Mouse (Mus musculus) limb, embryonic 15.5 days (tissue): ENCODE results near the gene Mrgprh. TPM values are rescaled to one million over a fixed set of nuclear protein-coding genes. Genes with fewer than 3 reads are reported as not detected.
"Not testable (repeated sequence)": the region's sequence is repeated elsewhere in the genome, so short reads cannot be mapped to it uniquely, and the experiment has no call there.

ENCODE experiments used
- ATAC-seq: fragments of 200-750 bp; cut with Nextera tagmentation; 2 replicates; pipeline ENCODE4 v1.8.0; 2017; ENCODE audit warnings: low read depth, moderate TSS enrichment; ENCODE audit not compliant: insufficient number of reproducible peaks, low FRiP score, low TSS enrichment
- H3K27ac ChIP-seq: fragments of 300-500 bp; sonication (generic); 2 replicates; pipeline ENCODE4 v1.5.1; 2015; ENCODE audit warnings: moderate library complexity, mild to moderate bottlenecking, inconsistent platforms
- H3K27me3 ChIP-seq: fragments of 300-500 bp; sonication (generic); 2 replicates; pipeline ENCODE4 v1.6.1; 2015; ENCODE audit warnings: inconsistent platforms
- H3K36me3 ChIP-seq: fragments of 300-500 bp; sonication (generic); 2 replicates; pipeline ENCODE4 v1.6.1; 2015; ENCODE audit warnings: inconsistent platforms
- H3K4me1 ChIP-seq: fragments of 300-500 bp; sonication (generic); 2 replicates; pipeline ENCODE4 v1.6.1; 2015; ENCODE audit warnings: inconsistent platforms
- H3K4me2 ChIP-seq: fragments of 300-500 bp; sonication (generic); 2 replicates; pipeline ENCODE4 v1.6.1; 2015; ENCODE audit warnings: mild to moderate bottlenecking, inconsistent platforms
- H3K4me3 ChIP-seq: fragments of 300-500 bp; sonication (generic); 2 replicates; pipeline ENCODE4 v1.5.1; 2015; ENCODE audit warnings: mild to moderate bottlenecking, inconsistent platforms
- H3K9ac ChIP-seq: fragments of 300-500 bp; sonication (generic); 2 replicates; pipeline ENCODE4 v1.6.1; 2015; ENCODE audit warnings: inconsistent platforms
- H3K9me3 ChIP-seq: fragments of 300-500 bp; sonication (generic); 2 replicates; pipeline ENCODE4 v1.6.1; 2016; ENCODE audit warnings: inconsistent platforms
- WGBS: fragments of 180-500 bp; shearing (Covaris S2); methylation state at CpG from one replicate; pipeline ENCODE4 v1.1.7; 2015; 5-methylcytosine and 5-hydroxymethylcytosine counted together
- polyA plus RNA-seq: library from polyadenylated mRNA; unstranded; fragments of >200 nt; fragmentation: Nextera tagmentation; extraction: Ambion mirVana; gene quantifications from 2 replicates; pipeline ENCODE4 v1.2.1, GENCODE M21; 2015

The Mrgprh gene
- polyA plus RNA-seq, 1 experiment from 2014 or later = 0.17 TPM

GRCm38 (mm10) chr17:12868640-12869039 is 7.2 kb upstream of the Mrgprh start:
- ATAC-seq = no peak
- 7% methylated on average over 4 of the region's 4 CpGs for WGBS
- H3K27me3 ChIP-seq = no peaks in the 10 kb centered on the region; the same call in 1 of the 2 replicates
- no peak overlapping the region for H3K4me2 ChIP-seq
- H3K27ac ChIP-seq = no peak overlapping the region
- H3K9ac ChIP-seq = no peak overlapping the region
- no peaks in the 10 kb centered on the region for H3K9me3 ChIP-seq
- no peaks in the 10 kb centered on the region for H3K36me3 ChIP-seq
- H3K4me1 ChIP-seq = peaks cover 29% of the 10 kb centered on the region
- no peak overlapping the region for H3K4me3 ChIP-seq

- no peaks in the 10 kb centered on the region; the same call in 1 of the 2 replicates for H3K27me3 ChIP-seq
- 26% methylated on average over 16 of the region's 16 CpGs for WGBS
- no peak overlapping the region; the same call in 1 of the 2 replicates for H3K9ac ChIP-seq
- no peak overlapping the region for H3K27ac ChIP-seq
- H3K4me3 ChIP-seq = no peak overlapping the region
- 0 out of 2 replicates have a peak, but pooled peaks have one; percentile 32 for ATAC-seq
- no peaks in the 10 kb centered on the region for H3K36me3 ChIP-seq
- H3K4me1 ChIP-seq = peaks cover 29% of the 10 kb centered on the region
- peak overlapping the region; percentile 34 for H3K4me2 ChIP-seq
- H3K9me3 ChIP-seq = no peaks in the 10 kb centered on the region
Measured at GRCm38 (mm10) chr17:12872275-12873028, 3.4 kb upstream of the Mrgprh start.

DNA sequence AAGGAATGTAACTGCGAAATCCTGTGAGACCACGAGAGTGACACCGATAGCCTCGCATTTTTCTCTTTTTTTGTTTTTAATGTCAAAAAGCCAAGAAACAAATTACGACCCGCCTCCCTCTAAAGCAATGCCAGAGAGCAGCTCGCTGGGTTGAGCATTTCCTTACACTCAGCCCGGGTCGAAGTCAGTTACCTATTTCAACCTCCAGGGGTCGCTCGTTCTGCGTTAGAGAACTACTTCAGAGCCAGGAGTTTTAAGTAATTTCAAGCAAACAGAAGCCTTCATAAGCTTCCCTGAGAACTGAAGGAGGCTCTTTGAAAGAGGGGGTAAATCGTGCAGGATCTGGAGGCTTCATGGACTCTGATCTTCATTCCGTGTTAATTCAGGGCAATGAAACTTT is 4.3 kb downstream of the Mrgprh start:
- H3K4me1 ChIP-seq = peaks cover 3% of the 10 kb centered on the region; the same call in 1 of the 2 replicates
- H3K36me3 ChIP-seq = no peaks in the 10 kb centered on the region
- no peak for ATAC-seq
- H3K4me2 ChIP-seq = peak overlapping the region; percentile 46
- H3K9me3 ChIP-seq = no peaks in the 10 kb centered on the region
- 0 out of 2 replicates have a peak overlapping the region, but pooled peaks have one; percentile 24 for H3K27ac ChIP-seq
- H3K4me3 ChIP-seq = peak overlapping the region; percentile 18; the same call in 1 of the 2 replicates
- 2% methylated on average over 14 of the region's 14 CpGs for WGBS
- H3K9ac ChIP-seq = no peak overlapping the region
- H3K27me3 ChIP-seq = no peaks in the 10 kb centered on the region

GRCm38 (mm10) chr17:12881216-12881615 is 5.4 kb downstream of the Mrgprh start:
- no peak overlapping the region for H3K4me3 ChIP-seq
- H3K4me1 ChIP-seq = peaks cover 3% of the 10 kb centered on the region; the same call in 1 of the 2 replicates
- no peak overlapping the region for H3K4me2 ChIP-seq
- no peaks in the 10 kb centered on the region for H3K36me3 ChIP-seq
- H3K27me3 ChIP-seq = no peaks in the 10 kb centered on the region
- H3K27ac ChIP-seq = no peak overlapping the region
- WGBS = 89% methylated on average over 1 of the region's 1 CpGs
- H3K9me3 ChIP-seq = no peaks in the 10 kb centered on the region
- no peak for ATAC-seq
- H3K9ac ChIP-seq = no peak overlapping the region

DNA sequence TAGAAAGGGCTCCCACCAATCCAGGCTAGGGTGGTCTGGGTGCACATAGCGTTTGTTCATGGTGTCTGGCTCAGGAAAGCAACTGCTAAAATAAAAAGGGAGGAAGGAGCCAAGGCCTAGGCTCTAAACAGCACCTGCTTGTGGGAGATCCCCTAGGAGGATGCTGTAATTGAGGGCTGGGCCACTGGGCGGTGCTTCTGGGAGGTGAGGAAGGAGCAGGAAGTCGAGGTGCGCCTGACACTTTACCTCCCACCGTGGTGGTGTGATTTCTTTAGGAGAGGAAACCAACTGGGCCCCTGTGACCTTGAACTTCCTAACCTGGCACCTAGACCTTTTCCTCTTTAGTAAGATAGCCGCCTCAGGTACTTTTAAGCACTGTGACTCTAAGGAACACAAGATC is 10.8 kb downstream of the Mrgprh start:
- Histone ChIP-seq H3K27me3 (no peaks in the 10 kb centered on the region), H3K4me1 (peaks cover 12% of the 10 kb centered on the region), H3K9ac (no peak overlapping the region), H3K9me3 (no peaks in the 10 kb centered on the region), H3K27ac (0 out of 2 replicates have a peak overlapping the region, but pooled peaks have one; percentile 22), H3K36me3 (no peaks in the 10 kb centered on the region), H3K4me2 (no peak overlapping the region), H3K4me3 (no peak overlapping the region)
- WGBS = 25% methylated on average over 6 of the region's 6 CpGs
- no peak for ATAC-seq

DNA sequence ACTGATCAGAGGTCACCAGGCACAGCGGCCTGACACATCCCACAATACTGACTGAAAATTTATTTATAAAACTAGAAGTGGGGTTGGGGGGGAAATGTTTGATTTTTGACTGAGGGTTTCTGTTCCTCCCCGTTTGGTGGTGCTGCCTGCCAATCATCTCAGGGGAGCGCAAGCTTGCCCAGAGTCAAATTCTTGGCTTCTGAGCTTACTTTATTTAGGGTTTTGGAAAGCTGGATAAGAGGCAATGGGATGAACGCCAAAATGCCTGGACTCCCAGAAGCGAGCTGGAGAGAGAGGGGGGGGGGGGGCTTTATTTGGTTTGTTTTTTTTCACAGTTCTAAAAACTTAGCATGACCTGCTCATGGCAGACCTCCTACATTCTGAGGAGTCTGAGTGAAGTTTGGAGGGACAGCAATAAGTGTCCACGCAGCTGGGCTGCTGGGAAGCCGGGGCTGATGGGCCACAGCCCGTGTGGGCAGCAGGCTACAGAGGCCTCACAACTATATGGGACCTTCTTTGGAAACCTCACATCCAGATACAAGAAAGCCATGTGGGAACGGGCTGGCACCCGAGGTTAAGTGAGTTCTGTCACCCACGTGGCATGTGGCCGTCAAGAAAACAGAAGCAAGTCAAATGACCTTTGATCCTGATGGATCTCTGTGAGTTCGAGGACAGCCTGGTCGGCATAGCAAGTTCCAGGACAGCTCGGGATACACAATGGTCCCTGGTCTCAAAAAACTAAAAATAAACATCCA is 11.4 kb downstream of the Mrgprh start:
- H3K36me3 ChIP-seq = no peaks in the 10 kb centered on the region

DNA sequence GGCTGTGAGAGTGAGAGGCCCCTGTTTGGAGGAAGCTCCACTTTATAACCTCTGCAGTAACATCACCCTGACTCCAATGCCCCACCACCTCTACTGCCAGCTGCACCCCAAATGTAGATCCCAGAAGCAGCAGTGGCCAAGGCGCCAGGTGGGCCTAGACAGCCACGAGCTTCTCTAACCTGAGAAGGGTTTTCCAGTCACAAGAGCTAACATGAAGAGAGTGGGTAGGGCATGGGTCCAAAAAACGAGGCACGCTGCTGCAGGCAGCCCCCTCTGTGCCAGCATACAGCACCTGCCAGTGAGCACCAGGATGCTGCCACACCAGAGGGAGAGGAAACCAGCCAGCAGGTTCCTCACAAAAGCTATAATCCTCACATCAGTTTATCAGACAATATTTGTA is 15.2 kb downstream of the Mrgprh start:
- WGBS = 83% methylated on average over 4 of the region's 4 CpGs
- no peak for ATAC-seq
- H3K9me3 ChIP-seq = no peaks in the 10 kb centered on the region
- H3K9ac ChIP-seq = no peak overlapping the region
- no peak overlapping the region for H3K27ac ChIP-seq
- H3K4me2 ChIP-seq = no peak overlapping the region
- peaks cover 12% of the 10 kb centered on the region for H3K4me1 ChIP-seq
- H3K36me3 ChIP-seq = no peaks in the 10 kb centered on the region
- H3K4me3 ChIP-seq = no peak overlapping the region
- H3K27me3 ChIP-seq = no peaks in the 10 kb centered on the region

More for the DNA sequence above, 11.4 kb downstream of the Mrgprh start:
- ATAC-seq = 0 out of 2 replicates have a peak, but pooled peaks have one; percentile 28
- Histone ChIP-seq H3K4me1 (peaks cover 12% of the 10 kb centered on the region), H3K4me2 (no peak overlapping the region), H3K27me3 (no peaks in the 10 kb centered on the region), H3K9me3 (no peaks in the 10 kb centered on the region), H3K9ac (no peak overlapping the region), H3K27ac (0 out of 2 replicates have a peak overlapping the region, but pooled peaks have one; percentile 59), H3K4me3 (no peak overlapping the region)
- WGBS = 57% methylated on average over 15 of the region's 15 CpGs

GRCm38 (mm10) chr17:12892033-12892432 is 16.2 kb downstream of the Mrgprh start:
- Histone ChIP-seq H3K4me1 (peaks cover 6% of the 10 kb centered on the region), H3K9me3 (no peaks in the 10 kb centered on the region), H3K9ac (no peak overlapping the region), H3K4me2 (no peak overlapping the region), H3K4me3 (no peak overlapping the region), H3K27ac (no peak overlapping the region), H3K36me3 (no peaks in the 10 kb centered on the region), H3K27me3 (no peaks in the 10 kb centered on the region)
- no peak for ATAC-seq
- 88% methylated on average over 9 of the region's 9 CpGs for WGBS

DNA sequence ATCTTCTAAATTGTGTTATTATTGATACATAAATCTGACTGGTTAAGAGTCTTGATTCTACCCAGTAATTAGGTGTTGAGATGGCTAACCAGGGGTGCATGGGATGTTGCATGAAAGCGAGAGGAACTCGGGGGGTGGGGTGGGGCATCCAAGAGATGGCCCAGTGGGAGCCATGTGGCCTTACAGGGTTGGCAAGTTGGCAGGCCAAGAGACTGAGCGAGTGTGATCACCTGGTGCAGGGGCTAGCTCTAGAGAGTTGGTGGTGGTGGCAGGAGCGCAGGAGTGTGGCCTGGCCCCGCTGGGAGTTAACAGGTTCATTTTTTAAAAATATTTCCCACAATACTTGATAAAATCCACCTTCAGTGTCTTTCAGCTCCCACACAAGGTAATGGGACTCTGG is 21.8 kb downstream of the Mrgprh start:
- H3K9ac ChIP-seq = no peak overlapping the region
- no peaks in the 10 kb centered on the region for H3K9me3 ChIP-seq
- H3K4me2 ChIP-seq = no peak overlapping the region
- no peaks in the 10 kb centered on the region for H3K27me3 ChIP-seq
- H3K27ac ChIP-seq = 0 out of 2 replicates have a peak overlapping the region, but pooled peaks have one; percentile 18
- 84% methylated on average over 5 of the region's 5 CpGs for WGBS
- H3K4me1 ChIP-seq = peaks cover 5% of the 10 kb centered on the region
- H3K36me3 ChIP-seq = peaks cover 9% of the 10 kb centered on the region; the same call in 1 of the 2 replicates
- no peak overlapping the region for H3K4me3 ChIP-seq
- ATAC-seq = no peak

- peaks cover 14% of the 10 kb centered on the region for H3K4me1 ChIP-seq
- H3K27me3 ChIP-seq, H3K9ac ChIP-seq, ATAC-seq, H3K4me2 ChIP-seq, H3K9me3 ChIP-seq, H3K4me3 ChIP-seq: not testable (repeated sequence)
- peaks cover 11% of the 10 kb centered on the region; the same call in 1 of the 2 replicates for H3K36me3 ChIP-seq
- peak overlapping the region; percentile 27; the same call in 1 of the 2 replicates for H3K27ac ChIP-seq
- 35% methylated on average over 2 of the region's 2 CpGs for WGBS
Measured at GRCm38 (mm10) chr17:12898607-12899006, 22.8 kb downstream of the Mrgprh start.

DNA sequence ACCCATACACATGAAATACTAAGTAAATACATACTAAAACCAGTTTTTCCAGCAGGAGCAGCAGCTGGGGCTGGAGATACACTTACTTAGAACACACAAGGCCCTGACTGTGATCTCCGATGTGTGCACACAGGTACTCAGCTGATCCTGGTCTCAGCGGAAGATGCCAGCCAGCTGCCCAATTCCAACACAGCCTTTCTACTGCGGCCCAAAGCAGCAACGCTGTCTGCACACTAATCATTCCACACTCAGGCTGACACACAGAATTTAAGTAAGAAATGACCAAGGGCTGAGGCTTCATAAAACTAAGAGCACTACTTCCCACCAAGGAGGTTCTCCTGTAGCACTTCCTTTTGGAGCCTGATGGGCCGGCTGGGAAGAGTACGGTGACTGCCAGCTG is 26.5 kb downstream of the Mrgprh start:
- Histone ChIP-seq H3K4me2 (no peak overlapping the region), H3K4me1 (peaks cover 15% of the 10 kb centered on the region), H3K9ac (no peak overlapping the region), H3K4me3 (no peak overlapping the region), H3K27ac (0 out of 2 replicates have a peak overlapping the region, but pooled peaks have one; percentile 83), H3K27me3 (no peaks in the 10 kb centered on the region), H3K9me3 (no peaks in the 10 kb centered on the region), H3K36me3 (peaks cover 17% of the 10 kb centered on the region; the same call in 1 of the 2 replicates)
- 90% methylated on average over 6 of the region's 6 CpGs for whole genome bisulfite sequencing
- ATAC-seq = no peak
